Mouse (Mus musculus) cerebellum, adult (tissue): Measurements from ENCODE around the gene Baz2b.

Experiments used
- ATAC-seq: cut with Nextera tagmentation; 2 replicates; pipeline ENCODE4 v1.9.2; 2017; ENCODE audit warnings: mild to moderate bottlenecking, moderate library complexity, mixed read lengths; ENCODE audit not compliant: insufficient number of reproducible peaks, low FRiP score, low TSS enrichment

The Baz2b gene

GRCm38 (mm10) chr2:60209703-60210651 is at the start of gene Baz2b, which contains the start of gene March7:
TSS of gene Baz2b (minus strand) at chr2:60209839.
TSS of gene March7 (plus strand) at chr2:60209887.
- ATAC-seq = peak; percentile 79

- no peak for ATAC-seq
Measured at GRCm38 (mm10) chr2:60259186-60259585, 49.5 kb upstream of the Baz2b start.

GRCm38 (mm10) chr2:60256751-60257150 is 47.1 kb upstream of the Baz2b start:
- no peak for ATAC-seq

- ATAC-seq = no peak
Measured at GRCm38 (mm10) chr2:60253506-60253905, 43.9 kb upstream of the Baz2b start.

- ATAC-seq = no peak
Measured at GRCm38 (mm10) chr2:60252782-60253181, 43.1 kb upstream of the Baz2b start.

GRCm38 (mm10) chr2:60234506-60234905 is 24.9 kb upstream of the Baz2b start:
- ATAC-seq = no peak

- ATAC-seq = no peak
Measured at GRCm38 (mm10) chr2:60233147-60233546, 23.5 kb upstream of the Baz2b start.

GRCm38 (mm10) chr2:60230361-60230760 is 20.7 kb upstream of the Baz2b start:
- no peak for ATAC-seq

- ATAC-seq = no peak
Measured at GRCm38 (mm10) chr2:60228470-60228869, 18.8 kb upstream of the Baz2b start.

- no peak for ATAC-seq
Measured at GRCm38 (mm10) chr2:60223489-60223888, 13.8 kb upstream of the Baz2b start.

GRCm38 (mm10) chr2:60221954-60222353 is 12.3 kb upstream of the Baz2b start:
- ATAC-seq = no peak

- ATAC-seq = no peak
Measured at GRCm38 (mm10) chr2:60221236-60221635, 11.6 kb upstream of the Baz2b start.

GRCm38 (mm10) chr2:60217620-60218019 is 8.0 kb upstream of the Baz2b start:
- ATAC-seq = no peak

- ATAC-seq = no peak
Measured at GRCm38 (mm10) chr2:60216547-60217153, 7.0 kb upstream of the Baz2b start.

- no peak for ATAC-seq
Measured at GRCm38 (mm10) chr2:60214683-60215082, 5.0 kb upstream of the Baz2b start.

- no peak for ATAC-seq
Measured at GRCm38 (mm10) chr2:60212488-60212887, 2.8 kb upstream of the Baz2b start.

- ATAC-seq = no peak
Measured at GRCm38 (mm10) chr2:60210821-60211220, 1.2 kb upstream of the Baz2b start.

- peak; percentile 43; the same call in 1 of the 2 replicates for ATAC-seq
Measured at GRCm38 (mm10) chr2:60209122-60209611, 472 bp downstream of the Baz2b start.

GRCm38 (mm10) chr2:60205795-60206194 is 3.8 kb downstream of the Baz2b start:
- no peak for ATAC-seq

- ATAC-seq = no peak
Measured at GRCm38 (mm10) chr2:60204162-60204561, 5.5 kb downstream of the Baz2b start.

GRCm38 (mm10) chr2:60203733-60204132 is 5.9 kb downstream of the Baz2b start:
- ATAC-seq = no peak
